Mouse (Mus musculus) adrenal gland, postnatal 4 days (tissue): ENCODE measurements around the gene Ndufb4. TPM values are rescaled to one million over a fixed set of nuclear protein-coding genes. Genes with fewer than 3 reads are reported as not detected.
"Not testable (repeated sequence)": the region's sequence is repeated elsewhere in the genome, so short reads cannot be mapped to it uniquely, and the experiment has no call there.

Source experiments
- DNase-seq, 2 experiments: peaks; one replicate each; pipeline ENCODE4 v3.0.0; 2021 to 2022; ENCODE audit warnings: low spot score in 2 of 2, mixed read lengths in 2 of 2
- long read RNA-seq, 2 experiments: library from polyadenylated mRNA; stranded (forward); transcript quantifications; one replicate each; pipeline ENCODE4 v2.0.0; 2021
- total RNA-seq, 2 experiments: library from RNA; stranded (reverse); gene quantifications; 2 replicates each; pipeline ENCODE4 v1.2.3; 2021

Gene Ndufb4
- 100 to 1,000 TPM; 108 to 117 TPM for total RNA-seq
- long read RNA-seq, experiment 1, transcript Ndufb4-201 (3 exons, 971 nt) = major isoform, 306 of 330 reads
- long read RNA-seq, experiment 1, partial matches to known transcripts = 11 of 330 reads
- long read RNA-seq, experiment 1, other reads (novel, unspliced or antisense) = 10 of 330 reads
- long read RNA-seq, experiment 2, transcript Ndufb4-202 (2 exons, 465 nt) = minor isoform, 6 of 193 reads
- long read RNA-seq, experiment 2, transcript Ndufb4-201 (3 exons, 971 nt) = major isoform, 170 of 193 reads
- long read RNA-seq, experiment 2, partial matches to known transcripts = 1 of 193 reads
- long read RNA-seq, experiment 2, other reads (novel, unspliced or antisense) = 16 of 193 reads

DNA sequence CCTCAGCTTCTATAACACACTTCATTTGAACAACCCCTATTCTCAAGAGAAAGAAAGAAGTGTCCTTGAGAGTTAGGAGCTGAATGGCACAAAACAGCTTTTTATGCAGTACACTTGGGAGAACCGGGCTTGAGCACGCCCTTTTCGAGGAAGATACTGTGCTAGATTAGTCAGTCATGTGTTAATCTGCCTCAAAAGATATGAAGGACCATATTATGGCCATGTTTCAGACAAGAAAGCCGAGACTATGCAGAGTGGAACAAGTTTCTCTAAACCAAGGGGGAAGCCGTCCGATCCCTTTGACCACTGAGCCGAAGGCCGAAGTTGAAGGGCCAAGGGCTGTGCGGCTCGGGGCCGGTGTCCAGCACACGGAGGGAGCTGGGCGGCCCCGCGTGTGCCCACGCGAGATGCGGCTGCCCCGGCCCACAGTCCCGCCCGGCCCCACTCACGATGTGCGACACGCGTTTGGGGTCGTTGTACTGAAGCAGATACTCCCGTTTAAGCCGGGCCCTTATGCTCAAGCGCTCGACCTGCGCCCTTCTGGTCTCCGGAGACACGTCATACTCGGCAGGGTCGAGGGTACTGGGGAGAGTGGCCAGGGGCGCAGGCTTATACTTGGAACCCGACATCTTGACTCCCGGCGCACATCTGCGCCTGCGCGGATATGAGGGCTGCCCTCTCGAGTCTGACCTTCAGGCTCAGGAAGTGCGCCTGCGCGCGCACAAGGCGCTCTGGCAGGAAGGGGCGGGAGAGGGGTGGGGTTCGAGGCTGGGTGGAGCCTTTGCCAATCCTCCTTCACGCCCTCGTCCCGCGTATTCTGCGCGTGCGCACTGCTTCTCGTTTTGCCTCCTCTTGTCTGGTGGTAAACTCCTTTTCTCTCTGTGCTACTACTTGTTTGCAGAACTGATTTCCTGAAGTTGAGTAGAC is at the start of gene Ndufb4:
Gene Ndufb4 (minus strand): TSS at position 723 of the 927 bp plus-strand sequence.
- DNase-seq = peak; percentile 85 to 96

DNA sequence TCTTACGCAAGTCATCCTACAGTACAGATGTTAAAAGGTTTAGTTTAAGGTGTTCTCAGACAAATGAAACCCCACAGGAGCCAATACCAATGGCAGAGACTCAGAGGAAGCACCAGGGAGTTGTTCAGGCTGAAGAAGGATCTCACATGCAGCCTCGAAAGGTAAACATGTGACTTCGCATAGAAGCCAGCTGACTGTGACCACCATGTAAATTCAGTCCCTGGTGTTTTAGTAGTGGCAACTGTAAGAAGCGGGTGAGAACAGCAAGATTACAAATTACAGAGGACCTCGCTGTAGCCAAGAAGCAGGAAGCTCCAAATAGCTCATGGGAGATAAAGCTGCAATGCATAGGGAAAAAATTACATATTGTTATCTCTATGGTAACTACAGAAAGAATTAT is 49.6 kb upstream of the Ndufb4 start:
- DNase-seq = no peak

DNA sequence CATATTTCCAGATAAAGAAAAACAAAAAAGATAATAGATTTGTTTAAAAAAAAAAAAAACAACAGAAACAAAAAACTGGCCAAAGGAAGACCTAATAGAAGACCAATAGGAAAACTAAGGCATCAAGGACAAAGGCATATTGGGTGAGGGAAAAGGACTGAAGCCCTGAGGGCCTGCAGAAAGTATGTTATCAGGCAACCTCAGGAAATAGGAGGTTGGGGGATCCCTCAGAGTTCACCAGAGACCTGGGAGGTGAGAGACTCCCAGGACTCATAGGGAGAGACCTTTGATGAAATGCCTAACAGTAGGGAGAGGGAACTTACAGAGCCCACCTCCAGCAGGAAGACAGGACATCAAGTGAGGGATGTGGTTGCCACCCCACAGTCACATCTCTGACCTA is 45.8 kb upstream of the Ndufb4 start:
- not testable (repeated sequence) for DNase-seq

DNA sequence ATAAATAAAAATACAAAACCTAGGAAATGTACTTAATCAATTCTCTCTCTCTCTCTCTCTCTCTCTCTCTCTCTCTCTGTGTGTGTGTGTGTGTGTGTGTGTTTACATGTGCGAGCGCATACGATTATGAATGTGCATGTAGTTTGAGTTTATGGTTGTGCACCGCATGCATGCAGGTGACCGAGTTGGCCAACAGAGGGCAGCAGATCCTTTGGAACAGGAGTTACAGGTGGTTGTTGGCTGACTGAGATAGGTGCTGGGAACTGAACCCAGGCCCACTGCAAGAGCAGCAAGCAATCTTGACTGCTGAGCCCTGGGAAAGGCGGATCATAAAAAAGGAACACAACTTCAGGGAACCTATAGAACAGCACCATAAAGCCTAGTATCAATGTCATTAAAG is 44.5 kb upstream of the Ndufb4 start:
- no peak for DNase-seq

DNA sequence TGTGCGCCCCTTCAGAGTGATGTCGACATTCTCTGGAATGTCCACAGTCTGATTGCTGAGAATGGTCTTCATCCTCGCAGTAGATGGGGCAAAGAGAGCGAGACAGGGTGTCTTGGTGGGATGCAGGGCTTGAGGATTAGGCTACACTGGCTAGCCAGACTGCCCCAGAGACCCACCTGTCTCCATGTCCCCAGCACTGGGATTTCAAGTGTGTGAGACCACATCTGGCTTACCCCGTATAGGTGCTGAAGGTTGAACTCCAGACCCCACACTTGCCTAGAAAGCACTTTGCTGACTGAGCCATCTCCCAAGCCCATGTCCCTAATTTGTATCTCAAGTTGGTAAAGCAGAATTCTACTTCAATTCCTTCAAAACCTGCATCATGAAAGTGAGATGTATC is 43.0 kb upstream of the Ndufb4 start:
- no peak for DNase-seq

DNA sequence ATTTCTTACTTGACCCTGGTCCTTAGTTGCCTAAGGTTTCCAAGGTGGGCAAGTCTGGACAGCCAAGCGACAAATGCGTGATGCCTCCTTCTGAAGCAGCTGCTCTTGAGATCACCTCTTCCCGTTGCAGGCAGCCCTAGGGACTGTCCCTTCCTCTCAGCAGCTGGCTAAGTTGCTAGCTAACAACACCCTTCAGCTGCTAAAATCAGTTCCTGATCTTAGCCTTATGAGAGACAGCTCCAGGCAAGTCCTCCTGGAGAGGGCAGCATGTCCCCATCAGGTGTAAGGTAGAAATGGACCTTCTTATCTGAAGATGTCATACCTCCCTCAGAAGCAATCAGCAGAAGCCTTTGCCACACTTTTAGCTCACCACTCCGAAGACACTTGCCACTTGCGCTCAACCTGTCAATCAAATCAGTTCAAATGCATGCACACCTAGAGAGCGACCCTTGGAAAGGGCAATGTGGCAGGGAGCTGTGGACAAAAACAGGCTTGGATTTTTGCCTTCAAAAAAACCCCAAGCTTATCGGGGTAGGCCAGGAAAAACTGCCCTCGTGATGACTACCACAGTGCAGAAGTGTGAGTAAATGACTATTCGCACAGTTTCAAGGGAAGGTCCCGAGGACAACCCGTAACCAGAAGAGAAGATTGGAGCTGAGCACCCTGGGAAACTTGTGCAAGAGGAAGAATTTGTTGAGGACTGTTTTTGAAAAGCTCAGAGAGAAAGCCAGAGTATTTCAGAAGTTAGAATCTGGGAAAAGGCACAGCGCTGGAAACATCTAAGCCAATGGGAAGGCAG is 36.9 kb upstream of the Ndufb4 start:
- DNase-seq = no peak

DNA sequence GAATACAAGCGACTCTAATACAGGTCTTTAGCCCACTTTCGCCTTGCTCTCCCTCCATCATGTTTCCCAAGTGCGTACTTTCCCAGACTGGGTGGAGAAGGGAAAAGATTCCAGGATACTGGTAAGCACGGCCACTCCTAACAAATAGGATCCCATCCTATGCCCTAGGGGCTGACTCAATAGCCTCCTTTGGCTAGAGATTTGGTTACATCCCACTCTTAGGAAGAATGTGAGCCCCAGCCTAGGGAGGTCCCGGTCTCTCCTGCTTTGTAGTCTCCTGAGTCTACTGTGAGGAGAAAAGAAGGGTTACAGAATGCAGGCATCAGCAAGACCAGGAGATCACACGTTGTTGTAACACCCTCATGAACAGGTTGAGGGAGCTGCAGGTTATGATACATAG is 36.2 kb upstream of the Ndufb4 start:
- DNase-seq = no peak

DNA sequence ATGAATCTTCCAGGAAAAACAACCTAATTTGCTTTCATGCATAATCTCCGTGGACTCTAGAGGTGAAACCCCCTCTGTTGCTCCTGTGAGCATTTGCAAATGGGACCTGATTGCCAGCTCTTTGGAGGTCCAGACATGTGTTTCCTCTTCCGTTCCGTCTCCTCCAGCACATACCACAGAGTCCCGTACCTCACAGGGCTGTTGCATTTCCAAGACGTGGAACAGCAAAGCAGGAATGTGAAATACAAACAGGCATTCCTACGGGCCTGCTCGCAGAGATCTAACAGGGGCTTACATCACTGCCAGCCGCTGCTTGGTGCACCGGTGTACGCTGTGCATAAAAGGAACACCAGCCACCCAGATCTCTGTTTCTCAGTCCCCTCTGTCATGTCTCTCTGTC is 35.7 kb upstream of the Ndufb4 start:
- DNase-seq = no peak

DNA sequence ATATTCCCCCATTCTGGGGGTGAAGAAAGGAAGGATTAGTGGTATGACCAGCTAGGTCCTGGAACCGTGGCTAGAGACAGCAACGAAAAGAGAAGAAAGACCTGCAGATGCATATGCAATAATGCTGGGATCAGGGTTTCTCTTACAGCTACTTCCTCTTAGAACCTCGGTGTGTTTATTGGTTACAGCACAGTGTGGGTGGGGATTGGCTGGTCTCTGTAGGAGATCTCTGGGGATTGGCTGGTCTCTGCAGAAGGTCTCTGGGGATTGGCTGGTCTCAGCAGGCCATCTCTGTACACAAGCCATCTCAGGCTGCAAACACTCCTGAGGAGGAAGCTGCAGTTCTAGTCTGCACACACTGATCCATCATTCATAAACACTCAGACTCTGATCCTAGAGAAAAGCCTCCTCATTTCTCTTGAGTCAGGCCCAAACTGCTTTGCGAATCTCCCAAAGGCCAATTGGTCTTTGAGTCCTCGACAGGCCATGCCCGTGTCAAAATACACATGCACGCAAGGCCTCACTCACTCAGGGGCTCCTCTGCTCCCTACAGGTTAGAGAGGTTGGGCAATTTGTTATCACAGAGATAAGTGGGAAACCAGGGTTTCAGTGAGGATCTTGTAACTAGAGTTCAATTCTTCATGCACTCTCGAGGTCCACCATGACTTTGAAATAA is 35.1 kb upstream of the Ndufb4 start:
- no peak for DNase-seq

DNA sequence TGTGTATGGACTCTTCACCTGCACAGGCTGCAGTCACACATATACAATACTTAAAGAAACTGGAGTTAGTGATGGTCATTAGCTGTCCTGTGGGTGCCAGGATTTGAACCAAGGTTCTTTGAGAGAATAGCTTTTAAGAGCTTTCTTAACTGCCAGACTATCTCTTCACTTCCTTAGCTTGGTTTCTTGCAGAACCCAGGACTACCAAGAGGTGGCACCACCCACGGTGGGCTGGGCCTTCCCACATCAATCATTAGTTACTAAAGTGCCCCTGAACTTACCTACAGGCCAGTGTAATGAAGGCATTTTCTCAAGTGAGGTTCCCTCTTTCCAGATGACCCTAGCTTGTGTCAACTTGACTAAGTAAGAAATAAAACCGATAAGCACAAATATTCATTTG is 33.9 kb upstream of the Ndufb4 start:
- no peak for DNase-seq

DNA sequence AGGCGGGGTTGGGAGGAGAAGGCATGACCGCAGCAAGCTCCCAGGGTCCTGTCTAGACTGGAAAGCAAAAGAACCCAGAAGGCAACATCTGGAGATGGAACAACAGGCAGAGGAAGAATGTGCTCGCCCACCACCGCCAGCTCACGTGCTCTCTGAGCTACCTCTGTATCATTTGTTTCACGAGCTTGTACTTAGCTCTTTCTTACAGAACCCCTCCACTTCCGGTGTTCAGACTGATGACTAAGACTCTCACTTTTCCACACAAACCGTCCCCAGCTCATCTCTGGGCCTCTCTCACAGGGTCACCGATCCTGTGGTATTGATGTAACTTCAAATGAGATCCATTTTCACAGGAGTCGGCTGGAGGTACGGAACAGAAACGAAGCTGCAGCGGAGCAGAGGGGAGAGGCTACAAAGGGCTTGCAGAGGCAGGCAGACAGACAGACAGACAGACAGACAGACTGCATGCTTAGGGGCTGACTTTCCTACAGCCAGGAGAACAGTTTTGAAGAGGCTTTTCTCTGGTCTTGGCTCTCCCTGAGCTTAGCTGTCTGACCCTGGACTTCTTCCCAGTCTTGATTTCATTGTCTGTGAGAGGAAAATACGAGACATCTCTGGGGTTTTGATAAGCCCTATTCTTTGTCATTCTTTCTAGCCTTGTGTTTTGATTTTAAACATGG is 33.2 kb upstream of the Ndufb4 start:
- DNase-seq = no peak

DNA sequence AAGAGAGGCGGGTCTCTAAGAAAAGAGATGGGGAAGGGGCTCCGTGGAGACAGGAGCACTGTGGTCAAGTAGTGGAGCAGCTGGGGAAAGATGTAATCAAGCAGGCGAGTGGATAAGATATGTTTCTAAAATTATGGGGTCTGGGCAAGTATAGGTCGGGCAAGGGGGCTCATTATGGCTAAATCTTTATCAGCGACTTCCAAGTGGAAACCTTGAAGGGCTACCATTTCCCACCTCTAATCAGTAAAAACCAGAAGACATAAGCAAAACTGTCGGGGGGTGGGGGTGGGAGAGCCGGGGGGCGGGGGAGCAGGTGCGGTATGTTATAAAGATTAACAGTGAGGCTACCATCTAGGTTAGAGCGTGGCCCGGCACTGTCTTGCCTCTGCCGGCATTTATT is 32.6 kb upstream of the Ndufb4 start:
- DNase-seq = no peak

DNA sequence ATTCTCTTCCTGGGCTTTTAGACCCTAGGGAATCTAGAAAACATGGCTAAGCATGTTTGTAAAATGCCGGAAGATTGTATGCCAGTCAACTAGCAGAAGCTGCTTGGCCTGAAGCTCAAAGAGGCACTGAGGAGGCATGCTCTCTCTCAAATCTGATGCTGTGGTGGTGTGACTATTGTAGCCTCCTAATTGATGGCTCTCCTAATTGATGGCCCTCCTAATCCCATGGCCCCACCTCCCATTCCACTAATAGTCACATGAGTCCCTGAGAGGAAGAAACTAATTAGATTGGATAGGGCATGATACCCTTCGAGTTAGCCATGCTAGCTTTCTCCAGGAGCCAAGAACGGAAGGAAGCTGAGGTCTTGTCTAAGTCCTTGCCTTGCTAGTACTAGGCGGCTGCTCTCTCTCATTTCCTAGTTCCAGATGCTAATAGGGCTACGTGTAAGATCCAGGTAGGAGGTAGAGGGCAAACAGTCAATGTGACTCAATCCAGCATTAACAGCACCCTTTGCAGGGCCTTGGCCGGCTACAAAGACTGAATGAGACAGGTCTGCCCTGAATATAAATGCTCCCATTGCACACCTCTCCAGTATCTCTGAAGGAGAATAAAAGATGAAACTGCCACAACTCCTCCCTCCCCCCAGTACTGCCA is 31.8 kb upstream of the Ndufb4 start:
- no peak for DNase-seq

DNA sequence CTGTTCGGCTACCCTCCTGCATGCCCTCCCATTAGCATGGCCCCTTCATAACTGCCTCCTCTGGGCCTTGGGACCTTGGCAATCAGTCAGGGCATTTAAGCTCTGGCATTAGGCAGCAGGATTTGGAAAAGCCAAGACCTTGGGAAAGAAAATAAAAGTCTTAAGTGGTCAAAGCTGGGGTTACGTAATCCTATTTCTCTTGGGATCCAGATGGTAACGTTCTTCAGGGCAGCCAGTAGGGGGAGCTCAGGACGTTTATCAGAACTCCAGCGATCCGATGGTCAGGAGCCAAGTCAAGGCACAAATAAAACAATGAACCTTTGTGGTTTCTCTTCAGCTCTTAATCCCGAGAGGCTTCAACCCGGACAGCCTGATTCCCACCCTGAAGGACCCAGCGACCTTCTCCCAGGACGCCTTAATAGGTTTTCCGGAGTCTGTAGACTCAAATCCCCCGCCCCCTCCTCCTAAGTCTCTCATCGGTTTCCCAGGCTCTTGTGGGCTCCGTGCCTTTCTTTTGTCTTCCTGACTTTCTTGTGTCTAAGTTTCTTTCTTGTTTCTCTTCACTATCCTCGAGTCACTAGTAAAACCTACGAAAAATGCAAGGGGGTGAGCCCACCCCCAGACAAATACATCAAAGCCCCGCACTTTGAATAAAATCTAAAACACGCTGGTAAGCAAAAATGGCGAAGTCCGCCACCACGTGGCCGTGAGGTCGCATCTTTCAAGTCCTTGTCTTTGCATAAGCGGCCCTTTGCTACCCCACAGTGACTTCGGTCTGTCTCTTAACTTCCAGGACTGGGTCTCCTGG is 30.6 kb upstream of the Ndufb4 start:
- peak; percentile 54 to 61 for DNase-seq

DNA sequence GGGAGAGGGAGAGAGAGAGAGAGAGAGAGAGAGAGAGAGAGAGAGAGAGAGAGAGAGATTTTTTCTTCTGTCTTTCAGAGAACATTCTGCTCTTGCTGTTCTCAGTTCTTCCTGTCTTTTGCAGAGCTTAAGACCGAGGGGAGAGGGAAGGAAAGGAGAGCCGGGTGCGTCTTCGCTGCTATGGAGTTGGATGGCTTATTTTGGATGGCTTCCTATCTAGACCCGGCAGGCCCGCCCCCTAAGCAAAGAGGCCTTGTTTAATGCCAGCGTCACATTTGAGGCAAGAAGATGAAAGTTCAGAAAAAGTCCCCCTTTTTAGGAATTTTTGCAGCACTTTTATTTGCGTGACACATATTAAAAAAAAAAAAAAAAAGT is 30.0 kb upstream of the Ndufb4 start:
- no peak for DNase-seq

DNA sequence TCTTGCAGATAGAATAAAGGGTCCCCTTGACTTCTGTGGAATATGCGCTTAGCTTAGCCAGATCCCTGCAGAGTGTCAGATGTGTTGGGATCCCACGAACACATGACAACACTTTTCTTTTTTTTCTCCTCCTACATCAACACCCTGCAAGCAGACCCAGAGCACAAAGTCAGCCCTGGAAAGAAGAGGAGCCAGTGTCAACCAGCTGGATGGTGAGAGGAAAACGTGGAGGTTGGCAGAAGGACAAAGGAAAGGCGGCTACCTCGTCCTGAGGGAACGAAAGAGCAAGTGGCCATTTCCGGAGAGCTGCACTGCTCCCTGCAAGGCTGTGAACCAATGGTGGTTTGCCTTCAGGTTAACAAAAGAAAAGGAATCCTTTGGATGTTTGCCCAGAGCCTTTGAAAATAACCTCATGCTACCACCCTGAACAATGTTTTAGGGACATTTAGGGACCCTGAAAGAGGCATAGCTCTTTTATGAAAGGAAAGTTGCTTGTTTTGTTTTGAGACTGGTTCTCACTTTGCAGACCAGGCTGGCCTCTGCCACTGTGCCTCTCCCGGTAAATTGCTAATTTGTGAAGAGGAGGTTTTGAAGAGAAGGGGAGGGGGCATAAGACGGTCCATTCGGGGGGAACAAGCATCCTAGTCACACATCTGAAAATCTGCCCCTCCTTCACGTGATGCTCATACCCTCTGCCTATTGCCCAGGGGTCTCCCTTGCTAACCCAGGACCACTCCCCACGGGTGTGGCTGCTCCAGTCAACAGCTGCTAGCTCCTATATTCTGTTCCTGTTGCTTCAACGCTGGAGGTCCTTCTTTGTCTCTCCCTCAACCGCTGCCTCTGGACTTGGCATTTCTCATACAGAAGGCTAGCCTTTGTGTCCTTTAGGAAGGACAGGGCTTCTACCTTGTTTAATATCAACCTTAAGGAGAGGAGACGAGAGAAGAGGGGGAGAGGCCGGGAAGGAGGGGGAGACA is 29.2 kb upstream of the Ndufb4 start:
- DNase-seq = no peak

DNA sequence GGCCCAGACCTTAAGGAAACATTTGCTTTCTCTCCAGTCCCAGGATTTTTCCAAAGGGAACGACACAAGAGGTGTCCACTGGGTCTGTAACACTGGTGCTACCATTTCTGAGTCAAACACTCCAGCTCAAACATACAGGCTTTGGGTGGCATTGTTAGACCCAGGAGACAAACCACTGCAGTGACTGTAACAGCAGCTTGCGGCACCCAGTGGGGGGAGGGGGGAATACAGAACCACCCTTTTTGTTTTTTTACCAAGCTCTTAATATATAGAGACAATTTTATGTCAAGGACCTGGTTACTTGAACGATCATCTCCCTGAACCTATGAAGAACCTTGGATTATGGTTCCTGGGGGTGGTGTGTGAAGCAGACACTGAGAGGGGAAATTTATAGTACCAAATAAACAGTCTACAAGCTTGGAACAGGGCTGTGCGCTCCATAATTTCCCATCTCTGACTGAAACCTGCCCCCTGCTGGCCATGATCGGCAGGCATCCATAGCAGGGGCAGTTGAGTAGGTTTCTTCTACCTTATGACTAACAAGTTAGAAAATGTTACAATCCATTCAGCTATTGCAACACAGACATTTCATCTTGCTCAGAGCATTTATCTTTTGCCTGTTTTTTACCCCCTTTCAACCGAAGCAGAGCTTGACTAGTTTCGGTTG is 28.2 kb upstream of the Ndufb4 start:
- peak; percentile 71 to 80 for DNase-seq
